Mouse (Mus musculus): Measurements from ENCODE around the gene Mfap1b.
"Not testable (repeated sequence)": the region's sequence is repeated elsewhere in the genome, so short reads cannot be mapped to it uniquely, and the experiment has no call there.

The Mfap1b gene

GRCm38 (mm10) chr2:121473301-121474179, at the start of gene Mfap1b:
Gene Mfap1b (minus strand): TSS chr2:121474067.
- DNase-seq (ENCODE audit: low read depth), result peak; percentile 77

DNA sequence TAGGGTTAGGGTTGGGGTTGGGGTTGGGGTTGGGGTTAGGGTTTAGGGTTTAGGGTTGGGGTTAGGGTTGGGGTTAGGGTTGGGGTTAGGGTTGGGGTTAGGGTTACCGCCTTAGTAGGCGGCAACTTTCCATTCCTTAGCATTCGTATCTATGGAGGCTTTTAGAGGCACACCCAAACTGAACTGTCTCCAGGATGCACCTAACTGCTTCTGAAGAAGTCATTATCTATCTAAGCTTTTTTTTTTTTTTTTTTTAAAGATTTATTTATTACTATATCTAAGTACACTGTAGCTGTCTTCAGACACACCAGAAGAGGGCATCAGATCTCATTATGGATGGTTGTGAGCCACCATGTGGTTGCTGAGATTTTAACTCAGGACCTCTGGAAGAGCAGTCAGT, 49.0 kb upstream of the Mfap1b start:
- DNase-seq (ENCODE audit: low read depth), result not testable (repeated sequence)

DNA sequence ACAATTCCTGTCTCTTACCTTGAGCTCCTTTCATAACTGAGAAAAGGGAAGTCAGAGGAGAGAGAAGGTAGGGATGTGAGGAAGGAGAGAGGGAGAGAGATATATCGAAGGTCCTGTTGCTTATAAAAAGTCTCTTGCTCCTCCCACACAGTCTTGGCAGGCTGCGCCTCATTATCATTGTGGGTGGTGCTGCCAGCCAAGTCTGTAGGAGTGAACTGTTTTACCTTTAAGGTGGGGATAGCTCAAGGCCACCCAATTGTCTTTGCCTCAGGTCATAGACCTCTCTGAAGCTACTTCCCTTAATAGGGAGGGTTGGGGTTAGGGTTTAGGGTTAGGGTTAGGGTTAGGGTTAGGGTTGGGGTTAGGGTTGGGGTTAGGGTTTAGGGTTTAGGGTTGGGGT, 48.1 kb upstream of the Mfap1b start:
- DNase-seq (ENCODE audit: low read depth), result no peak

- DNase-seq (ENCODE audit: low read depth), result not testable (repeated sequence)
These were observed 44.8 kb upstream of the Mfap1b start for GRCm38 (mm10) chr2:121518711-121519110.

GRCm38 (mm10) chr2:121518106-121518505, 44.2 kb upstream of the Mfap1b start:
- no peak for DNase-seq (ENCODE audit: low read depth)

DNA sequence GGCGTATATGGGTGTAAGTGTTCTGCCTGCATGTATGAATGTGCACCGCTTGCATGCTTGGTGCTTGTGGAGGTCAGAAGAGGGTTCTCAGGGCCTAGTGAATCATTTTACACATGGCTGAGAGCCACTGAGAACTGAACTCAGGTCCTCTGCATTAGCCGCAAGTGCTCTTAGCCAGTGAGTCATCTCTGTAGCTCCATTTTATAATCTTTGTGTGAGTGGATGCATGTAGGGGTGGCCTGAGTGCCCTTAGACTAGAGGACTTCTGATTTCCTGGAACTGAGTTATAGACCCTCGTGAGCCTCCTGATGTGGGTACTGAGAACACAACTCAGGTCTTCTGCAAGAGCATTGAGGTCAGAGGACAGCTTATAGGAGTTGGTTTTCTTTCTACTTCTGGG, 40.3 kb upstream of the Mfap1b start:
- DNase-seq (ENCODE audit: low read depth), result no peak

GRCm38 (mm10) chr2:121512991-121513765, 39.3 kb upstream of the Mfap1b start:
- DNase-seq (ENCODE audit: low read depth), result not testable (repeated sequence)

DNA sequence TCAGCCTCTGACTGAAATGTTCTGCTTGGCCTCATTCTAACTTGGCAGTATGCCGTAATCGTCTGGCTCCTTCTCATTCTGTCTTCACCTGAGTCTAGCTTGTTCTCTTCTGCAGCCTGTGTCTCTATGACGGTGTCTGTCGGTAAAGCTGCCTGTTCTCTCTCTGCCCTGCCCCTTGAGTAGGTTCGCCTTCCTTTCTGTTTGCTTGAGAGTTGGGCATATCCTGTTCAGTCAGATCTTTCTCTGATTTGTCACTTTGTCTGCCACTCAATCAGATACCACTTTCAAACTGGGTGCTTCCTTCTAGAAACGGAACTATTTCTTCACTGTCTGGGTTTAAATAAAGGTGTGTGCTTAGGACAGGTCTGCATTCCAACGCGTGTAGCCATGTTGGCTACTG, 37.5 kb upstream of the Mfap1b start:
- DNase-seq (ENCODE audit: low read depth), result no peak

DNA sequence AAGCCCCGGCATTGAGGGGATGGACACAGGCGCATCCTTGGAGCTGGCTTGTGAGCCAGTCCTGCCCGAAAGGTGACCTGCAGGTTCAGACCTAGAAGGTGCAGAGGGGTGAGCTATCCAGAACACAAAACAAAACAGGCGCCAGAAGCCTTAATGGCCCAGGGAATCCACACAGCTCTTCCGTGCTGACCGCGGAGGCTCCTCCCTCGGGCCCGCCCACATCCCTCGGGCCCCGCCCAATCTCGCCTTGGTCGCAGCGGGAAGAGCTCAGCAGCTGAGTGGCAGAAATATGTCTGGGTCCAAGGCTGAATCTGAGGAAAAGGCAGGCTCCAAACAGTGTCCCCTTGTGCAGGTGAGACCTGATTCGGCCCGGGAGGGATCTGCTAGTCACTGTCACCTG, 35.7 kb upstream of the Mfap1b start:
- peak; percentile 35 for DNase-seq (ENCODE audit: low read depth)

GRCm38 (mm10) chr2:121507951-121508330, 34.1 kb upstream of the Mfap1b start:
- DNase-seq (ENCODE audit: low read depth), result no peak

GRCm38 (mm10) chr2:121507173-121507950, 33.5 kb upstream of the Mfap1b start:
- DNase-seq (ENCODE audit: low read depth), result no peak

GRCm38 (mm10) chr2:121505942-121506882, 32.3 kb upstream of the Mfap1b start, which contains the start of the genes Mfap1a and Wdr76:
Gene Mfap1a (minus strand): TSS chr2:121506665.
Gene Wdr76 (plus strand): TSS chr2:121506723.
- peak; percentile 64 for DNase-seq (ENCODE audit: low read depth)

- DNase-seq (ENCODE audit: low read depth), result not testable (repeated sequence)
These were observed 27.7 kb upstream of the Mfap1b start for GRCm38 (mm10) chr2:121501550-121501949.

DNA sequence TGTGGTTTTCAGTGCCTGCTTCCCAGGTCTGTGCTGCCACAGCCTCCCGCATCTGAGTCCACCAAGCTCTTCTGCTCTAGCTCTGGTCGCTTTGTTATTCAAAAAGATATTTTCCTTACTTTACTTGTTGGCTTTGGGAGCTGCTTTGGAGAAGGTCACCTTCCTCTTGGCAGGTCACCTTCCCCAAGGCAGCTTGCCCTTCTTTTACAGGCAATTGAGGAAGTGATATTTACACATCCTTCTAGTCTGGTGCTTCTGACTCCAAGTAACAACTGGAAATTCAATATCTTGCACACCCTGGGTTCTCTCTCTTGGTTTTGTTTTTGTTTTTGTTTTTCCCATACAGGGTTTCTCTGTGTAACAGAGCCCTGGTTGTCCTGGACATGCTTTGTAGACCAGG, 10.5 kb upstream of the Mfap1b start:
- not testable (repeated sequence) for DNase-seq (ENCODE audit: low read depth)

DNA sequence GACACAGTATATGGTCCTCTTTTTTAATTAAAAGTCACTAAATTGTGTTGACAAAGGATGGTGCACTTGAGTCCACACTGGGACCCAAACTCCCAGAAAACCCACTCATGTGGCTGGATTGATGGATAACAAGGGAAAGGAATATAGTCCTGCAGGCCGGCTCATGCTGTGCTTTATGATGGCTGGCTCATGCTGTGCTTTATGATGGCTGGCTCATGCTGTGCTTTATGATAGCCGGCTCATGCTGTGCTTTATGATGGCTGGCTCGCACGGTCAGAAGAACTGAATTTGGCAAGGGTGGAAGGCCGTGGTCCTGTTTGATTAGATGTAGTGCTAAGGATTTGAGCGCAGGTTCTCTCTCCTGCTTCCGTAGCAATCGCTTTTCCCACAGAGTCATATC, 9.7 kb upstream of the Mfap1b start:
- DNase-seq (ENCODE audit: low read depth), result no peak

GRCm38 (mm10) chr2:121480916-121481315, 7.0 kb upstream of the Mfap1b start:
- DNase-seq (ENCODE audit: low read depth), result not testable (repeated sequence)

- no peak for DNase-seq (ENCODE audit: low read depth)
These were observed 6.6 kb upstream of the Mfap1b start for GRCm38 (mm10) chr2:121480498-121480897.

GRCm38 (mm10) chr2:121477491-121478266, 3.8 kb upstream of the Mfap1b start:
- no peak for DNase-seq (ENCODE audit: low read depth)

DNA sequence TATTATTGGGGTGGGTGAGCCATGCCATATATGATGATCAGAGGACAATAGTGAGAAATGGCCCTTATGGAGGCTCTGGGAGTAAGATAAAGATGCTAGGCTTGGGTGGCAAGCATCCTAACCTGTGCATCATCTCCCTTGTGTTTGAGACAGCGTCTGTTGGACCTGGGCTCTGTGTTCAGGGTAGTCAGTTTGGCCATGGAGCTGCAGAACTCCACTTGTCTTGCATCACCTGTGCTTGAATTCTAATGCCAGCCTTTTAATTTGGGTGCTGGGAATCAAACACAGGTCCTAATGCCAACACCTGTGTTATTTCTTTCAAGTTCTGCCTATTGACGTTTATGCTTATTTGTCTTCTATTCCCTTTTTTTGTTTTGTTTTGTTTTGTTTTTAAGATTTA, 1.4 kb upstream of the Mfap1b start:
- DNase-seq (ENCODE audit: low read depth), result not testable (repeated sequence)

DNA sequence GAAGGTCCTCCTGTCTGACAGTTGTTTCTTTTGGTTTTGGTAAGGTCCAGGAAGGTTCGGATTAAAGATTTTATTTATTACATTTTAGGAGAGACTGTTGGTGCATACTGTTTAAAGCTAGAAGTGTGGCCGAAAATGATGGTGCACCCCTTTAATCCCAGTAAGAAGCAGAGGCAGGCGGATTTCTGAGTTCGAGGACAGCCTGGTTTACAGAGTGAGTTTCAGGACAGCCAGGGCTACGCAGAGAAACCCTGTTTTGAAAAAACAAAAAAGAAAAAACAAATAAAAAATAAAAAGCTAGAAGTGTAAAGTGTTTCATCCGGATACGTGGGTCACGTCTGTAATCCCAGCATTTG, 291 bp upstream of the Mfap1b start:
- DNase-seq (ENCODE audit: low read depth), result no peak
